Mouse (Mus musculus) T-cell, adult 2 months (primary cell): ENCODE results near the gene Npnt.

Source experiments
- DNase-seq: peaks from one replicate; pipeline ENCODE4 v3.0.0; 2022; ENCODE audit warnings: low spot score

Npnt gene

GRCm38 (mm10) chr3:132855458-132856212, 94.5 kb downstream of the Npnt start:
- DNase-seq = no peak

GRCm38 (mm10) chr3:132854271-132854670, 95.8 kb downstream of the Npnt start:
- no peak for DNase-seq

- no peak for DNase-seq
Observed at GRCm38 (mm10) chr3:132851841-132852728, 98.0 kb downstream of the Npnt start.

- no peak for DNase-seq
Observed at GRCm38 (mm10) chr3:132851417-132851816, 98.7 kb downstream of the Npnt start.

GRCm38 (mm10) chr3:132850431-132850830, 99.7 kb downstream of the Npnt start:
- no peak for DNase-seq

- DNase-seq = no peak
Observed at GRCm38 (mm10) chr3:132849669-132850068, 100.4 kb downstream of the Npnt start.

- DNase-seq = no peak
Observed at GRCm38 (mm10) chr3:132842676-132843075, 107.4 kb downstream of the Npnt start.

- no peak for DNase-seq
Observed at GRCm38 (mm10) chr3:132839516-132839915, 110.6 kb downstream of the Npnt start.

- no peak for DNase-seq
Observed at GRCm38 (mm10) chr3:132838656-132839417, 111.3 kb downstream of the Npnt start.

GRCm38 (mm10) chr3:132837134-132837533, 113.0 kb downstream of the Npnt start:
- DNase-seq = no peak

- DNase-seq = no peak
Observed at GRCm38 (mm10) chr3:132835118-132835794, 114.8 kb downstream of the Npnt start.
